Mouse (Mus musculus) Patski (cell line): ENCODE measurements around the gene Nrxn3. TPM values are rescaled to one million over a fixed set of nuclear protein-coding genes. Genes with fewer than 3 reads are reported as not detected.

Experiments used
- ATAC-seq: fragments of 100-300 bp; one replicate; pipeline ENCODE4 v1.8.0; 2021
- CTCF ChIA-PET: fragments of 350-600 bp; sonication (Branson Sonifier 250); formaldehyde crosslinking; loops from one replicate; lab custom pipeline; 2022; ENCODE audit warnings: inconsistent platforms; lab: Charles Lee
- POLR2A ChIA-PET: fragments of 350-600 bp; sonication (Branson Sonifier 250); formaldehyde crosslinking; loops from one replicate; lab custom pipeline; 2022; ENCODE audit warnings: antibody characterized with exemption, inconsistent platforms; lab: Charles Lee
- DNase-seq: peaks from one replicate; pipeline ENCODE4 v3.0.0-alpha.2; 2011; ENCODE audit warnings: low read depth, low spot score
- H3K27me3 ChIP-seq: fragments of 371-371 bp; one replicate; pipeline ENCODE4 v1.5.1; 2021
- CTCF ChIP-seq: fragments of 100-300 bp; IDR thresholded peaks from one replicate; pipeline ENCODE4 v1.5.1; 2021
- in situ Hi-C: fragments of 300-500 bp; cut with MboI; formaldehyde crosslinking; loops from 3 replicates; pipeline ENCODE4 v1.11.1; 2018; ENCODE audit warnings: low pct_unique_long_range_greater_than_20kb, mixed read lengths
- polyA plus RNA-seq: library from polyadenylated mRNA; unstranded; gene quantifications from one replicate; pipeline ENCODE4 v1.2.3, GENCODE M21; 2021

Gene Nrxn3
- polyA plus RNA-seq, 1 experiment from 2014 or later: not detected

- in situ Hi-C loops: no loop called here
- no peak for TF ChIP-seq CTCF
- DNase-seq (no peak), ATAC-seq (no peak)
- ChIA-PET CTCF (no interaction called here), POLR2A (no interaction called here)
- H3K27me3 ChIP-seq: no peaks in the 10 kb centered on the region
These were observed 846.2 kb downstream of the Nrxn3 start for GRCm38 (mm10) chr12:89568723-89569377.

- ChIA-PET CTCF (no interaction called here), POLR2A (no interaction called here)
- in situ Hi-C loops: no loop called here
- ATAC-seq (no peak), DNase-seq (no peak)
- H3K27me3 ChIP-seq: no peaks in the 10 kb centered on the region
- no peak for TF ChIP-seq CTCF
These were observed 869.8 kb downstream of the Nrxn3 start for GRCm38 (mm10) chr12:89592459-89592858.

GRCm38 (mm10) chr12:89613670-89614069 is 891.0 kb downstream of the Nrxn3 start:
- no peak for TF ChIP-seq CTCF
- ATAC-seq (no peak), DNase-seq (no peak)
- H3K27me3 ChIP-seq: no peaks in the 10 kb centered on the region
- ChIA-PET CTCF (no interaction called here), POLR2A (no interaction called here)
- in situ Hi-C loops: no loop called here

GRCm38 (mm10) chr12:89625746-89626145 is 903.1 kb downstream of the Nrxn3 start:
- in situ Hi-C loops: no loop called here
- CTCF ChIA-PET: no interaction called here
- POLR2A ChIA-PET: no interaction called here
- no peak for TF ChIP-seq CTCF
- ATAC-seq (no peak), DNase-seq (no peak)
- H3K27me3 ChIP-seq: no peaks in the 10 kb centered on the region

- no peak for DNase-seq
- peaks cover 4% of the 10 kb centered on the region for H3K27me3 ChIP-seq
- ChIA-PET POLR2A (no interaction called here), CTCF (no interaction called here)
- TF ChIP-seq CTCF: no peak
- in situ Hi-C loops: no loop called here
- no peak for ATAC-seq
These were observed 917.4 kb downstream of the Nrxn3 start for GRCm38 (mm10) chr12:89640046-89640445.

GRCm38 (mm10) chr12:89641460-89641859 is 918.8 kb downstream of the Nrxn3 start:
- ChIA-PET CTCF (no interaction called here), POLR2A (no interaction called here)
- ATAC-seq (no peak), DNase-seq (no peak)
- H3K27me3 ChIP-seq: peaks cover 4% of the 10 kb centered on the region
- no peak for TF ChIP-seq CTCF
- in situ Hi-C loops: no loop called here

- DNase-seq: no peak
- no peaks in the 10 kb centered on the region for H3K27me3 ChIP-seq
- ATAC-seq: no peak
- in situ Hi-C loops: no loop called here
- TF ChIP-seq CTCF: no peak
- ChIA-PET CTCF (no interaction called here), POLR2A (no interaction called here)
These were observed 930.5 kb downstream of the Nrxn3 start for GRCm38 (mm10) chr12:89653211-89653610.

GRCm38 (mm10) chr12:89661219-89661618 is 938.5 kb downstream of the Nrxn3 start:
- H3K27me3 ChIP-seq: no peaks in the 10 kb centered on the region
- no peak for DNase-seq
- ATAC-seq: no peak
- CTCF ChIA-PET: no interaction called here
- in situ Hi-C loops: no loop called here
- POLR2A ChIA-PET: no interaction called here
- no peak for TF ChIP-seq CTCF

GRCm38 (mm10) chr12:89668856-89669255 is 946.2 kb downstream of the Nrxn3 start:
- in situ Hi-C loops: no loop called here
- ChIA-PET CTCF (no interaction called here), POLR2A (no interaction called here)
- DNase-seq (no peak), ATAC-seq (no peak)
- TF ChIP-seq CTCF: no peak
- no peaks in the 10 kb centered on the region for H3K27me3 ChIP-seq

GRCm38 (mm10) chr12:89672819-89673218 is 950.1 kb downstream of the Nrxn3 start:
- no peaks in the 10 kb centered on the region for H3K27me3 ChIP-seq
- ATAC-seq (no peak), DNase-seq (no peak)
- no peak for TF ChIP-seq CTCF
- in situ Hi-C loops: no loop called here
- ChIA-PET CTCF (no interaction called here), POLR2A (no interaction called here)

GRCm38 (mm10) chr12:89685633-89686032 is 963.0 kb downstream of the Nrxn3 start:
- ChIA-PET POLR2A (no interaction called here), CTCF (no interaction called here)
- no peak for TF ChIP-seq CTCF
- in situ Hi-C loops: no loop called here
- ATAC-seq (no peak), DNase-seq (no peak)
- no peaks in the 10 kb centered on the region for H3K27me3 ChIP-seq

GRCm38 (mm10) chr12:89689086-89689485 is 966.4 kb downstream of the Nrxn3 start:
- no peaks in the 10 kb centered on the region for H3K27me3 ChIP-seq
- DNase-seq: no peak
- no peak for ATAC-seq
- no peak for TF ChIP-seq CTCF
- ChIA-PET POLR2A (no interaction called here), CTCF (no interaction called here)
- in situ Hi-C loops: no loop called here
